Comparison of ENCODE assay signal across 8 mouse cellular contexts in the genomic region with DNA sequence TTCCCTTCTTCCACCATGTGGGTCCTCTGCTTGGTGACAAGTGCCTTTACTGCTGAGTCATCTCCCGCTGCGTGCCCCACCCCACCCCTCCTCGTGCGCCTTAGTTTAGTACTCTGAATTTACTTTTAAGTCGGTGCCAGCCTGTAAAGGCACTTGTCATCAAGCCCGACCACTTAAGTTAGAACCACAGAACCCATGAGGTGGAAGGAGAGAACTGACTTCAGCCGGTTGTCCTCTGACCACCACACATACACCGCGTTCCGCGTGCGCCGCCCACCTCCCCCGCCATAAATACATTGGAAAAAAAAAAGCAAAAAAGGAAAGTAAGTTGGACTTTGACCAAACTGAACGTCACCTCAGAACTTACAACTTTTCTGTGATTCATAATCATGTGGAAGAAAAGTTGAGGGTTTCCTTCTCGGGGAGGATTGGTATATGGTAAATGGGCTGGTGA. TPM values are rescaled to one million over a fixed set of nuclear protein-coding genes. Genes with fewer than 3 reads are reported as not detected.
DNase-seq lines count a peak whose midpoint lies in the region; ATAC-seq lines count a peak whose summit lies in the region.

No protein-coding gene starts in this region.

- peak; percentile 37 for ATAC-seq in CD4-positive, CD25-positive, alpha-beta regulatory T cell, adult 4 months
- ATAC-seq in erythroblast, adult 5-6 weeks (replicated peaks; ENCODE audit: low FRiP score, poor library complexity, severe bottlenecking), result peak; percentile 90
- ATAC-seq in intestine, embryonic 15.5 days, result peak; percentile 71
- peak; percentile 83 for ATAC-seq in megakaryocyte-erythroid progenitor cell, adult 5-6 weeks (replicated peaks; ENCODE audit: low FRiP score, low TSS enrichment, poor library complexity, severe bottlenecking)

- H3K27ac ChIP-seq in intestine, embryonic 15.5 days, result no peak overlapping the region

- no peaks in the 10 kb centered on the region for H3K27me3 ChIP-seq in intestine, embryonic 15.5 days (replicated peaks)

- 20% methylated on average over 16 of the region's 16 CpGs for WGBS in intestine, embryonic 15.5 days

- peak overlapping the region; percentile 97 for H3K4me2 ChIP-seq in intestine, embryonic 15.5 days (replicated peaks)

- H3K36me3 ChIP-seq in intestine, embryonic 15.5 days, result no peaks in the 10 kb centered on the region

- peaks cover 8% of the 10 kb centered on the region for H3K4me1 ChIP-seq in intestine, embryonic 15.5 days (replicated peaks)

- H3K4me3 ChIP-seq in intestine, embryonic 15.5 days (replicated peaks), result peak overlapping the region; percentile 57

- peak; percentile 90 for DNase-seq in 416B (ENCODE audit: low read depth)
- no peak for DNase-seq in embryo, embryonic 10.5 days (ENCODE audit: low spot score)
- no peak for DNase-seq in urinary bladder, adult 2 months (ENCODE audit: low spot score)
- DNase-seq in right cerebral cortex, postnatal 25 days, result no peak

- H3K9me3 ChIP-seq in intestine, embryonic 15.5 days, result no peaks in the 10 kb centered on the region

- H3K9ac ChIP-seq in intestine, embryonic 15.5 days, result no peak overlapping the region

RNA-seq across cellular contexts. Expression of gene Lrrc8d, which starts 31.4 kb away (rescaled TPM):
- 10 to 100 TPM; 17.2 to 19.5 TPM for polyA plus RNA-seq in CD4-positive, CD25-positive, alpha-beta regulatory T cell, adult 4 months (2017; shearing (Covaris generic))
- total RNA-seq in erythroblast, adult 5-6 weeks (2015; ENCODE audit: low replicate concordance), result 11.5 and 14.4 TPM in 2 replicates
- 6.4 and 10.3 TPM in 2 replicates for total RNA-seq in erythroblast, adult 5-6 weeks (2017; ENCODE audit: low replicate concordance)
- polyA plus RNA-seq in intestine, embryonic 15.5 days (2015; fragmentation: Nextera tagmentation; extraction: Ambion mirVana), result 14.8 and 16.2 TPM in 2 replicates
- 26.5 and 30.9 TPM in 2 replicates for total RNA-seq in megakaryocyte-erythroid progenitor cell, adult 5-6 weeks (2014; fragmentation: Nextera tagmentation)
- total RNA-seq in megakaryocyte-erythroid progenitor cell, adult 5-6 weeks (2017), result 8.1 and 11.3 TPM in 2 replicates
- 2.2 and 5.6 TPM in 2 replicates for polyA plus RNA-seq in urinary bladder, adult 2 months (2012; rRNA removed)

Comparison
In these comparisons a context has a peak if more than half of its experiments do, and no peak if none do; other contexts are left out.
1. ATAC-seq: peak in every context shown above with its lines; median percentile 90 in erythroblast, adult 5-6 weeks; 83 in megakaryocyte-erythroid progenitor cell, adult 5-6 weeks; 71 in intestine, embryonic 15.5 days; 37 in CD4-positive, CD25-positive, alpha-beta regulatory T cell, adult 4 months.